Mouse (Mus musculus): ENCODE results near the gene Gm17555. TPM values are rescaled to one million over a fixed set of nuclear protein-coding genes. Genes with fewer than 3 reads are reported as not detected.

The Gm17555 gene
- polyA plus RNA-seq (2014; fragmentation: Illumina TruSeq; extraction: RNeasy Lipid Tissue Mini Kit (QIAGEN cat#74804)): not detected

GRCm38 (mm10) chr2:126214800-126215199 is at the start of gene Gm17555:
TSS of gene Gm17555 (plus strand) at chr2:126215100.

Other genes starting within 250 kb of the Gm17555 start
- 21.3 TPM for gene Fgf7, start 180.4 kb upstream of the Gm17555 start, polyA plus RNA-seq (2014; fragmentation: Illumina TruSeq; extraction: RNeasy Lipid Tissue Mini Kit (QIAGEN cat#74804))
- gene Fam227b, start 63.1 kb upstream of the Gm17555 start, polyA plus RNA-seq (2014; fragmentation: Illumina TruSeq; extraction: RNeasy Lipid Tissue Mini Kit (QIAGEN cat#74804)): not detected
- 21.2 TPM for gene Dtwd1, start 63.0 kb upstream of the Gm17555 start, polyA plus RNA-seq (2014; fragmentation: Illumina TruSeq; extraction: RNeasy Lipid Tissue Mini Kit (QIAGEN cat#74804))

All from ovary, adult 10 weeks (tissue).